Mouse (Mus musculus): ENCODE data around the gene Robo2. TPM values are rescaled to one million over a fixed set of nuclear protein-coding genes. Genes with fewer than 3 reads are reported as not detected.

Robo2 gene
- polyA plus RNA-seq, 2 experiments = 2.5 to 3.4 TPM

- Histone ChIP-seq H3K36me3 (replicated peaks; ENCODE audit: control insufficient read depth, insufficient read depth, low read depth) (no peaks in the 10 kb centered on the region), H3K9ac (replicated peaks) (no peak overlapping the region), H3K4me2 (ENCODE audit: low read depth) (no peak overlapping the region), H3K9me3 (ENCODE audit: control insufficient read depth, low read length) (no peaks in the 10 kb centered on the region), H3K4me3 (ENCODE audit: insufficient read depth in 1 of 2, low read depth in 2 of 2, low read length in 2 of 2) (no peak overlapping the region), H3K4me1 (replicated peaks; ENCODE audit: control insufficient read depth in 2 of 2, insufficient read depth in 2 of 2, low read length in 1 of 2) (no peaks in the 10 kb centered on the region), H3K27ac (no peak overlapping the region), H3K27me3 (ENCODE audit: control insufficient read depth, insufficient read depth, low read length) (no peaks in the 10 kb centered on the region)
- no peak for DNase-seq (ENCODE audit: low read depth in 3 of 3, low spot score in 3 of 3)
- 55% methylated on average over 4 of the region's 4 CpGs for WGBS (ENCODE audit: insufficient replicate concordance)
- no peak for ATAC-seq (ENCODE audit: insufficient read depth)
- TF ChIP-seq EP300 (IDR thresholded peaks at IDR 0.05; ENCODE audit: low read depth) = no peak
- no peak for TF ChIP-seq CTCF (IDR thresholded peaks at IDR 0.05; ENCODE audit: low read depth)
Measured at GRCm38 (mm10) chr16:73915425-73915824, 496.2 kb downstream of the Robo2 start.

GRCm38 (mm10) chr16:73914936-73915335 is 496.7 kb downstream of the Robo2 start:
- Histone ChIP-seq H3K4me1 (replicated peaks; ENCODE audit: control insufficient read depth in 2 of 2, insufficient read depth in 2 of 2, low read length in 1 of 2) (no peaks in the 10 kb centered on the region), H3K27ac (no peak overlapping the region), H3K27me3 (ENCODE audit: control insufficient read depth, insufficient read depth, low read length) (no peaks in the 10 kb centered on the region), H3K9ac (replicated peaks) (no peak overlapping the region), H3K36me3 (replicated peaks; ENCODE audit: control insufficient read depth, insufficient read depth, low read depth) (no peaks in the 10 kb centered on the region), H3K4me2 (ENCODE audit: low read depth) (no peak overlapping the region), H3K9me3 (ENCODE audit: control insufficient read depth, low read length) (no peaks in the 10 kb centered on the region), H3K4me3 (ENCODE audit: insufficient read depth in 1 of 2, low read depth in 2 of 2, low read length in 2 of 2) (no peak overlapping the region)
- ATAC-seq (ENCODE audit: insufficient read depth) (no peak), DNase-seq (ENCODE audit: low read depth in 3 of 3, low spot score in 3 of 3) (no peak)
- TF ChIP-seq EP300 (IDR thresholded peaks at IDR 0.05; ENCODE audit: low read depth) (no peak), CTCF (IDR thresholded peaks at IDR 0.05; ENCODE audit: low read depth) (no peak)
- 15% methylated on average over 4 of the region's 4 CpGs for WGBS (ENCODE audit: insufficient replicate concordance)

- no peak overlapping the region for H3K27ac ChIP-seq
- no peak overlapping the region for H3K4me3 ChIP-seq (ENCODE audit: insufficient read depth in 1 of 2, low read depth in 2 of 2, low read length in 2 of 2)
- no peaks in the 10 kb centered on the region for H3K4me1 ChIP-seq (replicated peaks; ENCODE audit: control insufficient read depth in 2 of 2, insufficient read depth in 2 of 2, low read length in 1 of 2)
- H3K9ac ChIP-seq (replicated peaks) = no peak overlapping the region
- DNase-seq (ENCODE audit: low read depth in 3 of 3, low spot score in 3 of 3) (no peak), ATAC-seq (ENCODE audit: insufficient read depth) (no peak)
- no peak overlapping the region for H3K4me2 ChIP-seq (ENCODE audit: low read depth)
- H3K36me3 ChIP-seq (replicated peaks; ENCODE audit: control insufficient read depth, insufficient read depth, low read depth) = no peaks in the 10 kb centered on the region
- no peak for TF ChIP-seq CTCF (IDR thresholded peaks at IDR 0.05; ENCODE audit: low read depth)
- no peak for TF ChIP-seq EP300 (IDR thresholded peaks at IDR 0.05; ENCODE audit: low read depth)
- 45% methylated on average over 11 of the region's 11 CpGs for WGBS (ENCODE audit: insufficient replicate concordance)
- H3K9me3 ChIP-seq (ENCODE audit: control insufficient read depth, low read length) = no peaks in the 10 kb centered on the region
- no peaks in the 10 kb centered on the region for H3K27me3 ChIP-seq (ENCODE audit: control insufficient read depth, insufficient read depth, low read length)
Measured at GRCm38 (mm10) chr16:73908504-73908903, 503.1 kb downstream of the Robo2 start.

DNA sequence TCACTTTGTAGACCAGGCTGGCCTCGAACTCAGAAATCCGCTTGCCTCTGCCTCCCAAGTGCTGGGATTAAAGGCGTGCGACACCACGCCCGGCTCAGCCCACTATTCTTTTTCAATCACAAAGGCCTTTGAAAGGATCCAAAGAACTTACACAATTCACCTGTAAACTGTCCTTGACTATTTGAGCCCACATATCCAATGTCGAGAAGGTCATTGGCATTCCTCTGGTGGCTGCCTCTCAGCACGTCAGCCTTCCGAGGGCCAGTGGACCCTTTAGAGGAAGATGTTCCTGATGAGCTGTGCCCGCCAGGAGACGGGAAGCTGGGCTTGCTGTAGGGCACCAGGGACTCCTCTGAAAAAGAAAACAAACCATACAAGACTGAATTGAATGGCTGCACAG is 514.8 kb downstream of the Robo2 start:
- no peak overlapping the region for H3K4me2 ChIP-seq (ENCODE audit: low read depth)
- H3K4me3 ChIP-seq (ENCODE audit: insufficient read depth in 1 of 2, low read depth in 2 of 2, low read length in 2 of 2) = no peak overlapping the region
- no peak overlapping the region for H3K9ac ChIP-seq (replicated peaks)
- DNase-seq (ENCODE audit: low read depth in 3 of 3, low spot score in 3 of 3) = no peak
- TF ChIP-seq EP300 (IDR thresholded peaks at IDR 0.05; ENCODE audit: low read depth) (no peak), CTCF (IDR thresholded peaks at IDR 0.05; ENCODE audit: low read depth) (no peak)
- no peaks in the 10 kb centered on the region for H3K36me3 ChIP-seq (replicated peaks; ENCODE audit: control insufficient read depth, insufficient read depth, low read depth)
- no peak overlapping the region for H3K27ac ChIP-seq
- no peaks in the 10 kb centered on the region for H3K9me3 ChIP-seq (ENCODE audit: control insufficient read depth, low read length)
- WGBS (ENCODE audit: insufficient replicate concordance) = 77% methylated on average over 11 of the region's 11 CpGs
- ATAC-seq (ENCODE audit: insufficient read depth) = no peak
- H3K4me1 ChIP-seq (replicated peaks; ENCODE audit: control insufficient read depth in 2 of 2, insufficient read depth in 2 of 2, low read length in 1 of 2) = no peaks in the 10 kb centered on the region
- H3K27me3 ChIP-seq (ENCODE audit: control insufficient read depth, insufficient read depth, low read length) = no peaks in the 10 kb centered on the region

- H3K4me2 ChIP-seq (ENCODE audit: low read depth) = no peak overlapping the region
- H3K4me1 ChIP-seq (replicated peaks; ENCODE audit: control insufficient read depth in 2 of 2, insufficient read depth in 2 of 2, low read length in 1 of 2) = no peaks in the 10 kb centered on the region
- no peak overlapping the region for H3K27ac ChIP-seq
- ATAC-seq (ENCODE audit: insufficient read depth) (no peak), DNase-seq (ENCODE audit: low read depth in 3 of 3, low spot score in 3 of 3) (no peak)
- no peak overlapping the region for H3K9ac ChIP-seq (replicated peaks)
- WGBS (ENCODE audit: insufficient replicate concordance) = 84% methylated on average over 1 of the region's 1 CpGs
- no peaks in the 10 kb centered on the region for H3K9me3 ChIP-seq (ENCODE audit: control insufficient read depth, low read length)
- no peaks in the 10 kb centered on the region for H3K36me3 ChIP-seq (replicated peaks; ENCODE audit: control insufficient read depth, insufficient read depth, low read depth)
- TF ChIP-seq CTCF (IDR thresholded peaks at IDR 0.05; ENCODE audit: low read depth) = no peak
- TF ChIP-seq EP300 (IDR thresholded peaks at IDR 0.05; ENCODE audit: low read depth) = no peak
- no peak overlapping the region for H3K4me3 ChIP-seq (ENCODE audit: insufficient read depth in 1 of 2, low read depth in 2 of 2, low read length in 2 of 2)
- no peaks in the 10 kb centered on the region for H3K27me3 ChIP-seq (ENCODE audit: control insufficient read depth, insufficient read depth, low read length)
Measured at GRCm38 (mm10) chr16:73881911-73882310, 529.7 kb downstream of the Robo2 start.

Data from liver, embryonic 14.5 days (tissue).